Mouse (Mus musculus): ENCODE results near the gene Gpc5.
A peak's percentile ranks its signal among the peaks of the same experiment; 100 is the strongest.

The Gpc5 gene

GRCm38 (mm10) chr14:116308541-116308940, 1216.5 kb downstream of the Gpc5 start:
- DNase-seq (ENCODE audit: low spot score in 2 of 2): no peak

GRCm38 (mm10) chr14:116317491-116317890, 1225.5 kb downstream of the Gpc5 start:
- no peak for DNase-seq (ENCODE audit: low spot score in 2 of 2)

- no peak for DNase-seq (ENCODE audit: low spot score in 2 of 2)
These were observed 1244.2 kb downstream of the Gpc5 start for GRCm38 (mm10) chr14:116336182-116336581.

- DNase-seq (ENCODE audit: low spot score in 2 of 2): no peak
These were observed 1246.4 kb downstream of the Gpc5 start for GRCm38 (mm10) chr14:116338395-116338794.

GRCm38 (mm10) chr14:116348560-116348959, 1256.5 kb downstream of the Gpc5 start:
- no peak for DNase-seq (ENCODE audit: low spot score in 2 of 2)

GRCm38 (mm10) chr14:116384602-116385001, 1292.6 kb downstream of the Gpc5 start:
- no peak for DNase-seq (ENCODE audit: low spot score in 2 of 2)

GRCm38 (mm10) chr14:116415511-116415910, 1323.5 kb downstream of the Gpc5 start:
- DNase-seq (ENCODE audit: low spot score in 2 of 2): no peak

- no peak for DNase-seq (ENCODE audit: low spot score in 2 of 2)
These were observed 1356.2 kb downstream of the Gpc5 start for GRCm38 (mm10) chr14:116448219-116448618.

GRCm38 (mm10) chr14:116453356-116453755, 1361.3 kb downstream of the Gpc5 start:
- DNase-seq (ENCODE audit: low spot score in 2 of 2): no peak

- DNase-seq (ENCODE audit: low spot score in 2 of 2): no peak
These were observed 1364.2 kb downstream of the Gpc5 start for GRCm38 (mm10) chr14:116456211-116456610.

- DNase-seq (ENCODE audit: low spot score in 2 of 2): no peak
These were observed 1381.6 kb downstream of the Gpc5 start for GRCm38 (mm10) chr14:116473378-116474179.

GRCm38 (mm10) chr14:116494285-116494850, 1402.4 kb downstream of the Gpc5 start:
- no peak for DNase-seq (ENCODE audit: low spot score in 2 of 2)

GRCm38 (mm10) chr14:116538216-116538615, 1446.2 kb downstream of the Gpc5 start:
- no peak for DNase-seq (ENCODE audit: low spot score in 2 of 2)

GRCm38 (mm10) chr14:116543746-116544145, 1451.7 kb downstream of the Gpc5 start:
- DNase-seq (ENCODE audit: low spot score in 2 of 2): no peak

GRCm38 (mm10) chr14:116551401-116551800, 1459.4 kb downstream of the Gpc5 start:
- DNase-seq (ENCODE audit: low spot score in 2 of 2): no peak

GRCm38 (mm10) chr14:116553316-116553715, 1461.3 kb downstream of the Gpc5 start:
- DNase-seq (ENCODE audit: low spot score in 2 of 2): no peak

- DNase-seq (ENCODE audit: low spot score in 2 of 2): no peak
These were observed 1466.3 kb downstream of the Gpc5 start for GRCm38 (mm10) chr14:116558141-116558800.

GRCm38 (mm10) chr14:116559990-116560389, 1468.0 kb downstream of the Gpc5 start:
- DNase-seq (ENCODE audit: low spot score in 2 of 2): peak in 1 of 2 experiments; percentile 16

All from frontal cortex, postnatal 36 days (tissue).